ENCODE assay signal across 21 mouse cellular contexts in genomic region chr1:13464311-13464710, GRCm38 (mm10).
DNase-seq lines count a peak whose midpoint lies in the region; TF ChIP-seq lines count a peak whose summit lies in the region.
"Had no signal": no experiment of that assay in that cellular context is flagged by ENCODE, and none has a peak within 500 bp of the region (broad histone marks: within the 10 kb centered on the region; RNA-seq: fewer than 3 reads in every experiment).

No protein-coding gene starts in this region.

- H3K4me3 ChIP-seq in ES-E14 (ENCODE audit: insufficient read depth in 1 of 2, low read depth in 1 of 2, low read length in 2 of 2, poor library complexity in 1 of 2, severe bottlenecking in 1 of 2), result no peak overlapping the region
- H3K4me3 ChIP-seq: heart, adult 2 months; heart, embryonic 15.5 days; layer of hippocampus, adult 2 months; left cerebral cortex, adult 2 months; limb, embryonic 10.5 days; liver, embryonic 13.5 days; lung, embryonic 15.5 days had no signal

- peaks cover 7% of the 10 kb centered on the region for H3K9me3 ChIP-seq in ES-E14 (ENCODE audit: control insufficient read depth, insufficient read depth, low read depth, low read length)
- H3K9me3 ChIP-seq: heart, embryonic 15.5 days; limb, embryonic 10.5 days; liver, embryonic 13.5 days; lung, embryonic 15.5 days had no signal

- DNase-seq in 416B (ENCODE audit: low read depth) (peak; percentile 58), ES-E14 (ENCODE audit: low read depth, low spot score) (peak; percentile 22), ZHBTc4 (ENCODE audit: low read depth, low spot score) (peak; percentile 53)
- DNase-seq in forelimb bud, embryonic 11.5 days (ENCODE audit: low read depth, low spot score), result peak; percentile 20
- DNase-seq in lung, postnatal 4 days, result no peak
- DNase-seq in left cerebral cortex, adult 11 months (ENCODE audit: low spot score), result no peak
- DNase-seq in adrenal gland, adult 8-10 months, result no peak
- DNase-seq in spleen, adult 18-20 months, result no peak
- DNase-seq: adrenal gland, adult 2 months; cerebellum, adult 2 months; gastrocnemius, postnatal 14 days; heart, adult 2 months; liver, embryonic 13.5 days; retina, postnatal 1 day; thymus, postnatal 25 days had no signal

- no peak overlapping the region for H3K27ac ChIP-seq in ES-E14 (ENCODE audit: insufficient read depth, low read depth, low read length, poor library complexity, severe bottlenecking)
- H3K27ac ChIP-seq: heart, adult 2 months; heart, embryonic 15.5 days; layer of hippocampus, adult 2 months; left cerebral cortex, adult 2 months; limb, embryonic 10.5 days; liver, embryonic 13.5 days; lung, embryonic 15.5 days; macrophage had no signal

- no peak overlapping the region for H3K9ac ChIP-seq in ES-E14 (ENCODE audit: insufficient read depth, low read depth, low read length, poor library complexity, severe bottlenecking)
- H3K9ac ChIP-seq: heart, embryonic 15.5 days; liver, embryonic 13.5 days; lung, embryonic 15.5 days had no signal

- H3K4me1 ChIP-seq in ES-E14 (ENCODE audit: control insufficient read depth in 2 of 2, insufficient read depth in 2 of 2, low read length in 2 of 2, poor library complexity in 1 of 2), result no peaks in the 10 kb centered on the region
- H3K4me1 ChIP-seq: heart, embryonic 15.5 days; limb, embryonic 10.5 days; liver, embryonic 13.5 days; lung, embryonic 15.5 days had no signal

- no peaks in the 10 kb centered on the region for H3K36me3 ChIP-seq in ES-E14 (ENCODE audit: control insufficient read depth, insufficient read depth, low read length, poor library complexity, severe bottlenecking)
- H3K36me3 ChIP-seq: heart, embryonic 15.5 days; limb, embryonic 10.5 days; liver, embryonic 13.5 days; lung, embryonic 15.5 days had no signal

- in situ Hi-C loops in ES-E14 (cut with MboI; ENCODE audit: low sequenced_read_pairs in 2 of 2, unreplicated experiment in 2 of 2), result no loop called here

TF ChIP-seq in ES-E14, 5 proteins besides CTCF, POLR2A, EP300 and RAD21:
- TF ChIP-seq ZC3H11A (IDR thresholded peaks at IDR 0.05; ENCODE audit: borderline replicate concordance, low read depth, low read length), result no peak
- no peak for TF ChIP-seq CHD2 (IDR thresholded peaks at IDR 0.05; ENCODE audit: low read depth, low read length)
- no peak for TF ChIP-seq HCFC1 (IDR thresholded peaks at IDR 0.05; ENCODE audit: borderline replicate concordance, insufficient read depth, low read length)
- TF ChIP-seq MAFK (IDR thresholded peaks at IDR 0.05; ENCODE audit: insufficient read depth, low read depth, low read length), result no peak
- TF ChIP-seq ZNF384 (IDR thresholded peaks at IDR 0.05; ENCODE audit: low read depth, low read length), result no peak

Comparison
In these comparisons a context has a peak if more than half of its experiments do, and no peak if none do; other contexts are left out.
1. DNase-seq: peak in 416B (single experiment), ES-E14 (single experiment), ZHBTc4 (single experiment) and forelimb bud, embryonic 11.5 days (single experiment); none in lung, postnatal 4 days (0 of 2), left cerebral cortex, adult 11 months (single experiment), adrenal gland, adult 8-10 months (single experiment) and spleen, adult 18-20 months (0 of 2).